In the genomic region with DNA sequence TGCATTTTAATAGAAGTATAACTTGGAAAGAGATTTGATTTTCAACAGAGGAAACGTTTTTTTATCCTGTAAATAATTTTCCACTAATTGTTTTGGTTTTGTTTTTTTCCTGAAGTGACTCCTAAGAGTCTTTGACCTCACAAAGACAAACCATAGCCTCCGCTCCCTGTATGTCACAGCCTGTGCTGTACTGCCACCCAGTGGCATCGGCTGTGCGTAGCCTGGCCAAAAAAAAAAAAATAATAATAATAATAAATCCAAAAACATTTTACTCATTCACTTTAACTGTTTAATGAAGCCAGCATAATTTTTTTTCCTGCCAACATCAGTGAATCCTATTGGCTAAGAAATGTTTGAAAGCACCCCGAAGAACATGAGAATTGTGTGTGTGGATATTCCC, we compare ENCODE assay signal across 8 mouse cellular contexts.
DNase-seq lines count a peak whose midpoint lies in the region; ATAC-seq and TF ChIP-seq lines count a peak whose summit lies in the region.

No protein-coding gene starts in this region.

- TF ChIP-seq POLR2A in spleen, adult 2 months (IDR thresholded peaks at IDR 0.05; ENCODE audit: low read depth, low read length) = no peak

- H3K4me2 ChIP-seq in heart, embryonic 13.5 days = no peak overlapping the region
- H3K4me2 ChIP-seq in intestine, embryonic 15.5 days (replicated peaks) = no peak overlapping the region

- H3K9me3 ChIP-seq in heart, embryonic 13.5 days = no peaks in the 10 kb centered on the region
- H3K9me3 ChIP-seq in embryonic facial prominence, embryonic 10.5 days = no peaks in the 10 kb centered on the region
- no peaks in the 10 kb centered on the region for H3K9me3 ChIP-seq in intestine, embryonic 15.5 days

- no peak for ATAC-seq in heart, embryonic 13.5 days (ENCODE audit: extremely low read depth, insufficient number of reproducible peaks, low FRiP score, low TSS enrichment)
- no peak for ATAC-seq in intestine, embryonic 15.5 days

- no peaks in the 10 kb centered on the region for H3K27me3 ChIP-seq in heart, embryonic 13.5 days (replicated peaks)
- no peaks in the 10 kb centered on the region for H3K27me3 ChIP-seq in spleen, adult 2 months (ENCODE audit: control insufficient read depth, insufficient read depth, low read length)
- H3K27me3 ChIP-seq in embryonic facial prominence, embryonic 10.5 days (replicated peaks; ENCODE audit: low read depth, poor library complexity, severe bottlenecking) = no peaks in the 10 kb centered on the region
- H3K27me3 ChIP-seq in intestine, embryonic 15.5 days (replicated peaks) = no peaks in the 10 kb centered on the region

- TF ChIP-seq CTCF in spleen, adult 2 months (IDR thresholded peaks at IDR 0.05; ENCODE audit: extremely low read depth, insufficient read depth, insufficient read length, insufficient replicate concordance) = peak; percentile 29; the same call in 1 of the 2 replicates

- WGBS in heart, embryonic 13.5 days = 31% methylated on average over 5 of the region's 5 CpGs
- WGBS in spleen, adult 2 months = 48% methylated on average over 5 of the region's 5 CpGs
- 43% methylated on average over 5 of the region's 5 CpGs for WGBS in embryonic facial prominence, embryonic 10.5 days
- 44% methylated on average over 5 of the region's 5 CpGs for WGBS in intestine, embryonic 15.5 days

- H3K4me3 ChIP-seq in heart, embryonic 13.5 days = no peak overlapping the region
- H3K4me3 ChIP-seq in spleen, adult 2 months (ENCODE audit: extremely low read depth, insufficient read depth, insufficient read length) = no peak overlapping the region
- no peak overlapping the region for H3K4me3 ChIP-seq in embryonic facial prominence, embryonic 10.5 days
- no peak overlapping the region for H3K4me3 ChIP-seq in intestine, embryonic 15.5 days (replicated peaks)

- H3K27ac ChIP-seq in heart, embryonic 13.5 days (replicated peaks) = peak overlapping the region; percentile 26; the same call in 1 of the 2 replicates
- H3K27ac ChIP-seq in spleen, adult 2 months (ENCODE audit: insufficient read depth, low read length) = no peak overlapping the region
- H3K27ac ChIP-seq in embryonic facial prominence, embryonic 10.5 days (replicated peaks) = no peak overlapping the region
- H3K27ac ChIP-seq in intestine, embryonic 15.5 days = no peak overlapping the region

- H3K36me3 ChIP-seq in heart, embryonic 13.5 days = no peaks in the 10 kb centered on the region
- H3K36me3 ChIP-seq in spleen, adult 2 months (ENCODE audit: control insufficient read depth, insufficient read depth, low read length) = no peaks in the 10 kb centered on the region
- no peaks in the 10 kb centered on the region for H3K36me3 ChIP-seq in embryonic facial prominence, embryonic 10.5 days (replicated peaks)
- H3K36me3 ChIP-seq in intestine, embryonic 15.5 days = no peaks in the 10 kb centered on the region

- H3K4me1 ChIP-seq in heart, embryonic 13.5 days = peaks cover 24% of the 10 kb centered on the region
- H3K4me1 ChIP-seq in spleen, adult 2 months (ENCODE audit: control insufficient read depth, insufficient read depth, insufficient read length) = no peaks in the 10 kb centered on the region
- H3K4me1 ChIP-seq in embryonic facial prominence, embryonic 10.5 days = 0 out of 2 replicates have a peak, but pooled peaks cover 2% of the 10 kb centered on the region
- H3K4me1 ChIP-seq in intestine, embryonic 15.5 days (replicated peaks) = no peaks in the 10 kb centered on the region

- DNase-seq in heart, adult 11 months = no peak
- no peak for DNase-seq in spleen, adult 2 months (ENCODE audit: low read depth in 1 of 2, low spot score in 2 of 2)
- DNase-seq in spleen, postnatal 4 days (ENCODE audit: low spot score in 2 of 2) = no peak
- peak; percentile 25 for DNase-seq in embryonic facial prominence, embryonic 10.5 days (ENCODE audit: low spot score)
- DNase-seq in retina, embryonic 14.5 days (ENCODE audit: low spot score) = peak; percentile 60
- no peak for DNase-seq in ovary, postnatal 10 days (ENCODE audit: low spot score)

- H3K9ac ChIP-seq in heart, embryonic 13.5 days = no peak overlapping the region
- no peak overlapping the region for H3K9ac ChIP-seq in intestine, embryonic 15.5 days

Comparison
In these comparisons a context has a peak if more than half of its experiments do, and no peak if none do; other contexts are left out.
1. DNase-seq: peak in embryonic facial prominence, embryonic 10.5 days (single experiment) and retina, embryonic 14.5 days (single experiment); none in heart, adult 11 months (single experiment), spleen, adult 2 months (0 of 2), spleen, postnatal 4 days (0 of 2) and ovary, postnatal 10 days (single experiment).